Mouse (Mus musculus) kidney, embryonic 14.5 days (tissue): Measurements from ENCODE around the gene Mink1. TPM values are rescaled to one million over a fixed set of nuclear protein-coding genes. Genes with fewer than 3 reads are reported as not detected.

ENCODE experiments used
- ATAC-seq: fragments of 200-750 bp; cut with Nextera tagmentation; 2 replicates; pipeline ENCODE4 v1.8.0; 2017; ENCODE audit warnings: moderate number of reproducible peaks, mild to moderate bottlenecking, moderate TSS enrichment, moderate library complexity; ENCODE audit not compliant: low FRiP score, low TSS enrichment
- H3K27ac ChIP-seq: fragments of 300-500 bp; sonication (generic); 2 replicates; pipeline ENCODE4 v1.5.1; 2014; ENCODE audit warnings: low read depth, mild to moderate bottlenecking, low read length, moderate library complexity, mixed read lengths
- H3K27me3 ChIP-seq: fragments of 300-500 bp; sonication (generic); 2 replicates; pipeline ENCODE4 v1.6.1; 2014; ENCODE audit warnings: mild to moderate bottlenecking, low read length; ENCODE audit not compliant: control insufficient read depth, insufficient read depth
- H3K36me3 ChIP-seq: fragments of 300-500 bp; sonication (generic); 2 replicates; pipeline ENCODE4 v1.6.1; 2014; ENCODE audit warnings: low read length, mixed read lengths; ENCODE audit not compliant: control insufficient read depth, insufficient read depth
- H3K4me1 ChIP-seq: fragments of 300-500 bp; sonication (generic); 2 replicates; pipeline ENCODE4 v1.6.1; 2014; ENCODE audit warnings: low read length, mixed read lengths; ENCODE audit not compliant: control insufficient read depth, insufficient read depth
- H3K4me2 ChIP-seq: fragments of 300-500 bp; sonication (generic); replicated peaks from 2 replicates; pipeline ENCODE4 v1.6.1; 2014; ENCODE audit warnings: low read depth, mild to moderate bottlenecking, low read length
- H3K4me3 ChIP-seq: fragments of 300-500 bp; sonication (generic); 2 replicates; pipeline ENCODE4 v1.5.1; 2014; ENCODE audit warnings: mild to moderate bottlenecking, low read length
- H3K9ac ChIP-seq: fragments of 300-500 bp; sonication (generic); 2 replicates; pipeline ENCODE4 v1.6.1; 2014; ENCODE audit warnings: low read depth, mild to moderate bottlenecking, low read length, moderate library complexity
- H3K9me3 ChIP-seq: fragments of 300-500 bp; sonication (generic); 2 replicates; pipeline ENCODE4 v1.6.1; 2016; ENCODE audit warnings: low read length; ENCODE audit not compliant: control insufficient read depth
- WGBS: fragments of 180-500 bp; shearing (Covaris S2); extraction: QIAGEN DNeasy Blood & Tissue Kit; methylation state at CpG from one replicate; pipeline ENCODE4 v1.1.7; 2014; 5-methylcytosine and 5-hydroxymethylcytosine counted together
- polyA plus RNA-seq: library from polyadenylated mRNA; unstranded; fragments of >200 nt; fragmentation: Nextera tagmentation; extraction: Ambion mirVana; gene quantifications from 2 replicates; pipeline ENCODE4 v1.2.1, GENCODE M21; 2014

Mink1 gene
- polyA plus RNA-seq, 1 experiment from 2014 or later, result 21.0 TPM

DNA sequence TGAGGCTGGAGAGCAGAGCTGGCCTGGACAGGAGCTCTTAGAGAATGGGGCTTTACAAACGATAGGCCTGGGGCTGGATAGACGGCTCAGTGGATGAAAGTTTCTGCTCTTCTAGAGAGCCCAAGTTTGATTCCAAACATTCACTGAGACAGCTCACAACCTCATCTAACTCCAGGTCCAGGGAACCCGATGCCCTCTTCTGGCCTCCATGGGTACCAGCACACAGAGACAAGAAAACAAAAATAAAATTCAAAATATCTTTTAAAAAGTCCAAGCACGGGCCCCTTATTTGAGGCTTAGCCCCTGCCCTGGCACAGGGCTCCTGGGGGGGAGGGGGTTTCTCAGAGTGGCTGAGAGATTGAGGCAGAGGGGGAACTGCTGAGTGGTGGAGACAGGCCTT, 48.1 kb downstream of the Mink1 start:
- Histone ChIP-seq H3K4me2 (no peak overlapping the region), H3K4me3 (no peak overlapping the region), H3K9me3 (no peaks in the 10 kb centered on the region), H3K27me3 (no peaks in the 10 kb centered on the region), H3K27ac (no peak overlapping the region), H3K4me1 (peaks cover 12% of the 10 kb centered on the region; the same call in 1 of the 2 replicates), H3K9ac (no peak overlapping the region), H3K36me3 (peaks cover 76% of the 10 kb centered on the region)
- 81% methylated on average over 4 of the region's 4 CpGs for WGBS
- ATAC-seq, result no peak

DNA sequence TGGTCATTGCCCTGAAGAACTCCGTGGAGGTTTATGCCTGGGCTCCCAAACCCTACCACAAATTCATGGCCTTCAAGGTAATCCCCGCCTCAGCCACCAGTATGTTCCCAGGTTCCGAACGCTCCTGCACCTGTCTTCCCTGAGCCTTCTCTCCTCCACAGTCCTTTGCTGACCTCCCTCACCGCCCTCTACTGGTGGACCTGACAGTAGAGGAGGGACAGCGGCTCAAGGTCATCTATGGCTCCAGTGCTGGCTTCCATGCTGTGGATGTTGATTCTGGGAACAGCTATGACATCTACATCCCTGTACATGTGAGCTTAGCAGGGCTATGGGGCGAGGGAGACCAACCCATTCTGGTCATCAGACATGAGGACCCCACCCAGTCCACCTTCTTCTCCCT, 49.8 kb downstream of the Mink1 start:
- Histone ChIP-seq H3K9me3 (no peaks in the 10 kb centered on the region), H3K9ac (no peak overlapping the region), H3K4me2 (no peak overlapping the region), H3K36me3 (peaks cover 59% of the 10 kb centered on the region), H3K4me1 (peaks cover 12% of the 10 kb centered on the region; the same call in 1 of the 2 replicates), H3K27me3 (0 out of 2 replicates have a peak, but pooled peaks cover 4% of the 10 kb centered on the region), H3K27ac (no peak overlapping the region), H3K4me3 (no peak overlapping the region)
- WGBS, result 76% methylated on average over 7 of the region's 7 CpGs
- ATAC-seq, result no peak

DNA sequence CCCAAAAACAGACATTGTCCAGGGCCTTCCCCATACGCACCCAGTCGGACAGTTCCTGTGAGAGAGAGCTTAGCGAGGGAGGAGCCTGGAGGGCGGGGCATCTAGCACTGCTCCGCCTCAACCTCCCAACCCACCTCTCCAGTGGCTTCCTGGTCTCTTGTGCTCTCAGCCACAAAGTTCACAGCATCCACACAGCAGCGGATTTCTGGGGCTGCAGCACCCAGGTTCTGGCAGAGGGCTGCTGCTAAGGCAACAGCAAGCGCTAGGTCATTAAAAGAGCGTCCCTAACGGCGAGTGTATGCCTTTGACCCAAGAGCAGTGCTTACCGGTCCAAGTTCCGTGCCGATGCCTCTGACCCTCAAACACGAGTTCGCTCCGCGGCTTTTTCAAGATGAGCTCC, 52.4 kb downstream of the Mink1 start:
- H3K4me1 ChIP-seq, result peaks cover 8% of the 10 kb centered on the region; the same call in 1 of the 2 replicates
- H3K27ac ChIP-seq, result peak overlapping the region; percentile 47; the same call in 1 of the 2 replicates
- H3K36me3 ChIP-seq, result peaks cover 33% of the 10 kb centered on the region
- ATAC-seq, result peak; percentile 87
- peak overlapping the region; percentile 41 for H3K4me3 ChIP-seq
- H3K4me2 ChIP-seq, result peak overlapping the region; percentile 87
- no peaks in the 10 kb centered on the region for H3K9me3 ChIP-seq
- 1% methylated on average over 17 of the region's 17 CpGs for whole genome bisulfite sequencing
- 0 out of 2 replicates have a peak, but pooled peaks cover 4% of the 10 kb centered on the region for H3K27me3 ChIP-seq
- H3K9ac ChIP-seq, result peak overlapping the region; percentile 54

DNA sequence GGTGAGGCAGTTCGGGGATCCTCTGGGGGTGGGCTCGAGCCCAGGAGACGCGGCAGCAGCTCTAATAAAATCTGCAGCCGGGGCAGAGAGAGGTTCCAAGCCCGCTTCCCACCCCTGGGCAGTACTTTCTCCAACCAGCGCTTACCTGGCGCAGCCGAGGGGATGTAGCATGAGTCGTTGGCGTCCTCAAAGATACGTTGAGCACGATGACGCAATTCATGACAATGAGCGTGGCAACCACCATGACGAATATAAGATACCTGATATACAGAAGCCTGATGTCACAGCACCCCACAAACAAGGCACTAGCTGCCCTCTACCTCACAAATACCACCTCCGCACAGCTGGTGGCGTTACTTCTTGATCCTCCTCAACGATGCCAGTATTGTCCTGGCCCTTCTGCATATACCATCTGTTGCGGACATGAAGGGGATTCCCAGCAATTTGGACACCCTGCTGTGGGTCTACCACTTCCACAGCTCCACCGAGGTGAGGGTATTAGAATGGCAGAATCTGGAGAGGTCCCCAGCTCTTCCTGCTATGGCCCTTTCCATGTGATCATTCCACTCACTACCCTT, 52.9 kb downstream of the Mink1 start, which contains the start of gene 4930544D05Rik:
Gene 4930544D05Rik, plus strand, starts transcription at position 333 of the 578 bp plus-strand sequence.
- no peak for ATAC-seq
- 19% methylated on average over 21 of the region's 21 CpGs for WGBS
- peaks cover 28% of the 10 kb centered on the region for H3K36me3 ChIP-seq
- H3K9me3 ChIP-seq, result no peaks in the 10 kb centered on the region
- peak within 1 kb of the TSS; percentile 54 for H3K9ac ChIP-seq
- H3K4me1 ChIP-seq, result peaks cover 8% of the 10 kb centered on the region; the same call in 1 of the 2 replicates
- H3K27me3 ChIP-seq, result 0 out of 2 replicates have a peak, but pooled peaks cover 4% of the 10 kb centered on the region
- H3K27ac ChIP-seq, result peak within 1 kb of the TSS; percentile 47; the same call in 1 of the 2 replicates
- H3K4me3 ChIP-seq, result peak within 1 kb of the TSS; percentile 41
- peak within 1 kb of the TSS; percentile 87 for H3K4me2 ChIP-seq

DNA sequence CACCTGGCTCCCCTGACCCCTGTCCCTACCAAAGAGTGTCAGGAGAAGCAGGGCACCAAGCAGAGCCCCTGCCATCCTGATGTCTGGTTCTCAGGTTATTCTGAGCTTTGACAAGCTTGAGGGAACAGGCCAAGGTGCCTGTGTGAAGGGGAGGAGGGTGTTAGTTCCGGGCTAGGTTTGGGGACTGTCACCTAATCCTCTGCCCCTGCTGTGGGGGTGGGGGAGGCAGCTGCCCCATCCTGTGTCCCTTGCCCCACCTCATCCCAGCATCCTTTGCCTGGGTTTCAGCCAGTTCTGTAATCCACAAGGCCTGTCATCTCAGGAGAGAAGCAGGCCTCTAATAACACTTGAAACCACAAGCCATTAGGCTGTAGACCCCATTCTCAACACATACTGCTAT, 56.4 kb downstream of the Mink1 start, which contains the start of gene Chrne:
Gene Chrne, minus strand, starts transcription at position 116 of the 400 bp plus-strand sequence.
- WGBS, result 40% methylated on average over 1 of the region's 1 CpGs
- no peaks in the 10 kb centered on the region for H3K9me3 ChIP-seq
- H3K4me1 ChIP-seq, result peaks cover 8% of the 10 kb centered on the region; the same call in 1 of the 2 replicates
- H3K9ac ChIP-seq, result 0 out of 2 replicates have a peak within 1 kb of the TSS, but pooled peaks have one; percentile 28
- ATAC-seq, result no peak
- H3K4me3 ChIP-seq, result no peak within 1 kb of the TSS
- H3K4me2 ChIP-seq, result no peak within 1 kb of the TSS
- no peaks in the 10 kb centered on the region for H3K36me3 ChIP-seq
- H3K27ac ChIP-seq, result no peak within 1 kb of the TSS
- H3K27me3 ChIP-seq, result 0 out of 2 replicates have a peak, but pooled peaks cover 4% of the 10 kb centered on the region

DNA sequence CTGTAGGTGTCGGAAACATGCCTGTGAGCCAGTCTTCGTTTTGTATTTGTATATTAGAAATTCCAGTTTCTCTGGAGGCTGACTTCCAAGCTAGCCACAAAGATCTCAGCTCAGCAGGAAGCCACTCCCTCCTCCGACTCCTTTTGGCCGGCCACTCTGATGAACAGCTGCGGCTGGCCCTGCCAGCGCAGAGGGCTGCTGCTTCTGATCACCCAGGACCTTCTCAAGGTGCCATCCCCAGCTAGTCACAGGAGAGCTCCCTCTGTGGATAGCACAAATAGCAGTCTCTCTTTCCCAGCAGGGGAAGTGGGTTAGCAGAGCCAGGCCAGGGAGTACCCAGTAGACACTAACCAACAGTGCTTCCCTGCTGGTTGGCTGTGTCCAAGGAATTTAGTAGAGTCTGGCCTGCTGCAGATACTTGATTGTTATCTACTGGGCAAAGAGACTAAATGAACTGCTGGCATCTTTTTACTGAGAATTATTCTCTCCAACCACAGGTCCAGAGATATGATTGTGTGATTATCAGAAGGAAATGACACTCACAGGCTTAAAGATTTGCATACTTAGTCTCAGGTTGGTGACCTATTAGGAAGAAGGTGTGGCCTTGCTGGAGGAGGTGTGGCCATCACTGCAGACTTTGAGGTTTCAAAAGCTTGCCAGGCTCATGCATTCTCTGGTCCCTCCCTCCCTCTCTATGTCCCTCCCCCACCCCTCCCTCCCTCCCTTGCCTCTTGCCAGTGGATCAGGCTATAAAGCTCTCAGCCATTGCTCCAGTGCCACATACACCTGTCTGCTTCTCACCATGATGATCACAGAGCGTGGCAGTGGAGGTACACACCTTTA, 59.5 kb downstream of the Mink1 start:
- H3K36me3 ChIP-seq, result no peaks in the 10 kb centered on the region
- no peak for ATAC-seq
- no peaks in the 10 kb centered on the region for H3K27me3 ChIP-seq
- no peaks in the 10 kb centered on the region for H3K9me3 ChIP-seq
- H3K4me3 ChIP-seq, result no peak overlapping the region
- WGBS, result 36% methylated on average over 7 of the region's 7 CpGs
- no peak overlapping the region for H3K27ac ChIP-seq
- H3K9ac ChIP-seq, result no peak overlapping the region
- no peak overlapping the region for H3K4me2 ChIP-seq
- no peaks in the 10 kb centered on the region for H3K4me1 ChIP-seq

DNA sequence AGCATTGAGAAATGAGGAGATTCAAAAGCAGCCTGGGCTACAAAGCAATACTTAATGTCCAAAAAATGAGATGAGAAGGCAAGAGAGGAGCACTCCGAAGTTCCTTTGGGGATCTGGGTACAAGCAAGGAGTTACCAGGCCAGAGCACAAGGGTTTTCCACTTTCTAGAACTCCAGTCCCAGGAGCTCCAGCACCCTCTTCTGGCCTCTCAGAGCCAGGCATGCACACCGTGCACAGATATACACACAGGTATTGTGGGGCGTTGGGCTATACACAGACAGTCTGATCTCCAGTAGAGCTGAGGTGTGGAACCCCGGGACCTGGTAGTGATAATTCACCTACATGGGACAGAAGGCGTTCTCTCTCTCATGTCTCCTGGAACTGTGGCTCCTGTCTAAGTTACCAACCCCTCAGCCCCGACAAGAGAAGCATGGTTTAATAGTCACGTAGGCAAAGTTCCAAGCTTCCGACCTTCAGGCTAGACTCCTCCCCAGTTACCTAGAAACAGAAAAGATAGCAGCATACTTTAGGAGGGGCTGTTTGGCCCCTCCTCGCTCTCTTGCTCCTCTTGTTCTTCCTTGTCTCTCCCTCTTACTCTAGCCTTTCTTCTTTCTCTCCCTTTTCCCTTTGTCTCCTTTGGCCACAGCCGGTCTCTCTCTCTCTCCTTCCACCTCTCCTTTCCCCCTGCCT, 60.5 kb downstream of the Mink1 start:
- no peaks in the 10 kb centered on the region for H3K9me3 ChIP-seq
- H3K4me1 ChIP-seq, result no peaks in the 10 kb centered on the region
- no peak overlapping the region for H3K9ac ChIP-seq
- no peak for ATAC-seq
- WGBS, result 85% methylated on average over 10 of the region's 10 CpGs
- H3K36me3 ChIP-seq, result no peaks in the 10 kb centered on the region
- no peak overlapping the region for H3K27ac ChIP-seq
- H3K27me3 ChIP-seq, result no peaks in the 10 kb centered on the region
- no peak overlapping the region for H3K4me3 ChIP-seq
- H3K4me2 ChIP-seq, result no peak overlapping the region

DNA sequence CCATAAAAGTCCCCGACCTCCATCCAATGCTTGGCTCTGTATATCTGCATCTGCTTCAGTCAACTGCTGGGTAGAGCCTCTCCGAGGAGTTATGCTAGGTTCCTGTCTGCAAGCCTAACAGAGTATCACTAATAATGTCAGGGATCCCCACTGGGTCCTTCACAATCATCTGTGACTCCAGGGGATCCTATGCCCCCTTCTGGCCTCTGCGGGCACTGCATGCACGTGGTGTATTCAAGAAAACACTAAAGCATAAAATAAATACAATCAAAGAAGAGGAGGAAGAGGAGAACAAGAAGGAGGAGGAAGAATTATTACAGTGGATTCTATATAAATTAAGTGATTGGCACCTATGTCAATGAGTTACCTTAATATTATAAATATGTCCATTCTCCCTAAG, 62.8 kb downstream of the Mink1 start:
- H3K9me3 ChIP-seq, result no peaks in the 10 kb centered on the region
- no peaks in the 10 kb centered on the region for H3K4me1 ChIP-seq
- H3K27me3 ChIP-seq, result no peaks in the 10 kb centered on the region
- no peaks in the 10 kb centered on the region for H3K36me3 ChIP-seq
- ATAC-seq, result no peak
- H3K4me2 ChIP-seq, result no peak overlapping the region
- H3K9ac ChIP-seq, result no peak overlapping the region
- WGBS, result 55% methylated on average over 4 of the region's 4 CpGs
- H3K27ac ChIP-seq, result no peak overlapping the region
- H3K4me3 ChIP-seq, result no peak overlapping the region
